Mouse (Mus musculus) E14TG2a.4 (cell line): ENCODE measurements around the gene Jph4.

ENCODE experiments used
- H3K27me3 ChIP-seq: 2 replicates; pipeline ENCODE4 v1.6.1; 2014; ENCODE audit warnings: low read length, control low read depth; ENCODE audit not compliant: insufficient read depth
- H3K36me3 ChIP-seq: 2 replicates; pipeline ENCODE4 v1.6.1; 2014; ENCODE audit warnings: low read length, control low read depth; ENCODE audit not compliant: insufficient read depth
- H3K4me1 ChIP-seq: replicated peaks from 2 replicates; pipeline ENCODE4 v1.6.1; 2014; ENCODE audit warnings: low read depth, low read length, control low read depth
- H3K4me3 ChIP-seq: replicated peaks from 2 replicates; pipeline ENCODE4 v1.5.1; 2014; ENCODE audit warnings: mild to moderate bottlenecking, low read length
- H3K9me3 ChIP-seq: 2 replicates; pipeline ENCODE4 v1.6.1; 2014; ENCODE audit warnings: low read length, control low read depth
- CTCF ChIP-seq: conservative IDR thresholded peaks from 2 replicates; pipeline ENCODE4 v1.5.1; 2014; ENCODE audit warnings: low read length
- NANOG ChIP-seq: IDR thresholded peaks from 2 replicates; pipeline ENCODE4 v1.6.1; 2014; ENCODE audit warnings: borderline replicate concordance, low read length, mixed read lengths
- POU5F1 ChIP-seq: IDR thresholded peaks from 2 replicates; pipeline ENCODE4 v1.6.1; 2014; ENCODE audit warnings: low read length, borderline replicate concordance

The Jph4 gene

GRCm38 (mm10) chr14:55104365-55104764, 12.4 kb downstream of the Jph4 start:
- H3K36me3 ChIP-seq, result peaks cover 41% of the 10 kb centered on the region
- H3K4me1 ChIP-seq, result peaks cover 74% of the 10 kb centered on the region
- H3K9me3 ChIP-seq, result no peaks in the 10 kb centered on the region
- H3K27me3 ChIP-seq, result peaks cover 21% of the 10 kb centered on the region
- H3K4me3 ChIP-seq, result peak overlapping the region; percentile 82
- TF ChIP-seq NANOG, result no peak
- no peak for TF ChIP-seq CTCF
- TF ChIP-seq POU5F1, result no peak

- Histone ChIP-seq H3K27me3 (0 out of 2 replicates have a peak, but pooled peaks cover 7% of the 10 kb centered on the region), H3K4me1 (peaks cover 75% of the 10 kb centered on the region), H3K36me3 (peaks cover 58% of the 10 kb centered on the region), H3K9me3 (no peaks in the 10 kb centered on the region), H3K4me3 (no peak overlapping the region)
- TF ChIP-seq CTCF, result no peak
- no peak for TF ChIP-seq POU5F1
- no peak for TF ChIP-seq NANOG
Measured at GRCm38 (mm10) chr14:55102253-55102785, 14.4 kb downstream of the Jph4 start.

- peak overlapping the region; percentile 57 for H3K4me3 ChIP-seq
- 0 out of 2 replicates have a peak, but pooled peaks cover 5% of the 10 kb centered on the region for H3K27me3 ChIP-seq
- no peaks in the 10 kb centered on the region for H3K9me3 ChIP-seq
- H3K4me1 ChIP-seq, result peaks cover 75% of the 10 kb centered on the region
- peak; percentile 88 for TF ChIP-seq CTCF
- no peak for TF ChIP-seq NANOG
- H3K36me3 ChIP-seq, result peaks cover 63% of the 10 kb centered on the region
Measured at GRCm38 (mm10) chr14:55101592-55101991, 15.1 kb downstream of the Jph4 start.

- Histone ChIP-seq H3K4me3 (peak overlapping the region; percentile 65; the same call in 1 of the 2 replicates), H3K9me3 (no peaks in the 10 kb centered on the region)
- peak; percentile 68 for TF ChIP-seq CTCF
- no peak for TF ChIP-seq POU5F1
Measured at GRCm38 (mm10) chr14:55098067-55098466, 18.7 kb downstream of the Jph4 start.

GRCm38 (mm10) chr14:55097646-55098045, 19.1 kb downstream of the Jph4 start:
- Histone ChIP-seq H3K27me3 (no peaks in the 10 kb centered on the region), H3K4me3 (peak overlapping the region; percentile 65), H3K4me1 (peaks cover 84% of the 10 kb centered on the region), H3K36me3 (peaks cover 47% of the 10 kb centered on the region), H3K9me3 (no peaks in the 10 kb centered on the region)
- TF ChIP-seq CTCF (no peak), NANOG (no peak), POU5F1 (no peak)

More at GRCm38 (mm10) chr14:55098067-55098466, 18.7 kb downstream of the Jph4 start:
- peaks cover 79% of the 10 kb centered on the region for H3K4me1 ChIP-seq
- H3K27me3 ChIP-seq, result no peaks in the 10 kb centered on the region
- peaks cover 51% of the 10 kb centered on the region for H3K36me3 ChIP-seq

GRCm38 (mm10) chr14:55096573-55097087, 20.1 kb downstream of the Jph4 start:
- no peak for TF ChIP-seq POU5F1
- no peak for TF ChIP-seq CTCF
- TF ChIP-seq NANOG, result no peak
- Histone ChIP-seq H3K36me3 (peaks cover 40% of the 10 kb centered on the region), H3K4me3 (peak overlapping the region; percentile 65)

GRCm38 (mm10) chr14:55095671-55096070, 21.1 kb downstream of the Jph4 start:
- Histone ChIP-seq H3K36me3 (peaks cover 33% of the 10 kb centered on the region), H3K4me1 (peaks cover 80% of the 10 kb centered on the region), H3K4me3 (peak overlapping the region; percentile 87), H3K27me3 (no peaks in the 10 kb centered on the region), H3K9me3 (no peaks in the 10 kb centered on the region)
- TF ChIP-seq CTCF (no peak), POU5F1 (no peak), NANOG (no peak)

More at GRCm38 (mm10) chr14:55096573-55097087, 20.1 kb downstream of the Jph4 start:
- Histone ChIP-seq H3K9me3 (no peaks in the 10 kb centered on the region), H3K27me3 (no peaks in the 10 kb centered on the region), H3K4me1 (peaks cover 84% of the 10 kb centered on the region)

GRCm38 (mm10) chr14:55095263-55095662, 21.5 kb downstream of the Jph4 start:
- Histone ChIP-seq H3K27me3 (no peaks in the 10 kb centered on the region), H3K9me3 (no peaks in the 10 kb centered on the region), H3K4me3 (peak overlapping the region; percentile 87), H3K36me3 (peaks cover 33% of the 10 kb centered on the region), H3K4me1 (peaks cover 80% of the 10 kb centered on the region)
- no peak for TF ChIP-seq NANOG
- TF ChIP-seq CTCF, result no peak
- no peak for TF ChIP-seq POU5F1
